Mouse (Mus musculus) thymus, postnatal 14 days (tissue): ENCODE measurements around the gene Haus3.
A peak's percentile ranks its signal among the peaks of the same experiment; 100 is the strongest.

Experiments
- DNase-seq: peaks from one replicate; pipeline ENCODE4 v3.0.0; 2021

The Haus3 gene

GRCm38 (mm10) chr5:34168950-34169891 lies at the start of gene Haus3, which contains the start of gene Poln:
Gene Haus3, minus strand, starts transcription at chr5:34169527.
Gene Poln, minus strand, starts transcription at chr5:34169448.
- DNase-seq = peak; percentile 98

GRCm38 (mm10) chr5:34218672-34219071 lies 49.3 kb upstream of the Haus3 start:
- DNase-seq = no peak

GRCm38 (mm10) chr5:34217756-34218155 lies 48.4 kb upstream of the Haus3 start:
- no peak for DNase-seq

GRCm38 (mm10) chr5:34216025-34216424 lies 46.7 kb upstream of the Haus3 start:
- DNase-seq = no peak

GRCm38 (mm10) chr5:34213659-34214058 lies 44.3 kb upstream of the Haus3 start:
- DNase-seq = no peak

- DNase-seq = peak; percentile 91
Observed at GRCm38 (mm10) chr5:34210279-34210678, 41.0 kb upstream of the Haus3 start.

- DNase-seq = peak; percentile 81
Observed at GRCm38 (mm10) chr5:34207503-34207902, 38.2 kb upstream of the Haus3 start.

- no peak for DNase-seq
Observed at GRCm38 (mm10) chr5:34205788-34206187, 36.5 kb upstream of the Haus3 start.

GRCm38 (mm10) chr5:34204911-34205310 lies 35.6 kb upstream of the Haus3 start:
- no peak for DNase-seq

GRCm38 (mm10) chr5:34202006-34202405 lies 32.7 kb upstream of the Haus3 start:
- no peak for DNase-seq

- peak; percentile 63 for DNase-seq
Observed at GRCm38 (mm10) chr5:34201396-34201795, 32.1 kb upstream of the Haus3 start.

GRCm38 (mm10) chr5:34198615-34199014 lies 29.3 kb upstream of the Haus3 start:
- peak; percentile 54 for DNase-seq

GRCm38 (mm10) chr5:34197243-34197642 lies 27.9 kb upstream of the Haus3 start:
- DNase-seq = peak; percentile 50

GRCm38 (mm10) chr5:34196423-34196822 lies 27.1 kb upstream of the Haus3 start:
- peak; percentile 91 for DNase-seq

GRCm38 (mm10) chr5:34195786-34196185 lies 26.5 kb upstream of the Haus3 start:
- DNase-seq = no peak

GRCm38 (mm10) chr5:34194975-34195662 lies 25.8 kb upstream of the Haus3 start:
- peak; percentile 54 for DNase-seq

- DNase-seq = peak; percentile 58
Observed at GRCm38 (mm10) chr5:34194426-34194825, 25.1 kb upstream of the Haus3 start.

GRCm38 (mm10) chr5:34191843-34192242 lies 22.5 kb upstream of the Haus3 start:
- DNase-seq = peak; percentile 52

- DNase-seq = no peak
Observed at GRCm38 (mm10) chr5:34191021-34191420, 21.7 kb upstream of the Haus3 start.

GRCm38 (mm10) chr5:34189521-34189920 lies 20.2 kb upstream of the Haus3 start:
- peak; percentile 26 for DNase-seq

GRCm38 (mm10) chr5:34188856-34189255 lies 19.5 kb upstream of the Haus3 start:
- DNase-seq = no peak

GRCm38 (mm10) chr5:34187601-34188316 lies 18.4 kb upstream of the Haus3 start, which contains the start of gene Mxd4:
Gene Mxd4, minus strand, starts transcription at chr5:34187720.
- peak; percentile 98 for DNase-seq

- peak; percentile 65 for DNase-seq
Observed at GRCm38 (mm10) chr5:34186961-34187391, 17.6 kb upstream of the Haus3 start.
